Comparison of ENCODE assay signal across 8 mouse cellular contexts in the genomic region with DNA sequence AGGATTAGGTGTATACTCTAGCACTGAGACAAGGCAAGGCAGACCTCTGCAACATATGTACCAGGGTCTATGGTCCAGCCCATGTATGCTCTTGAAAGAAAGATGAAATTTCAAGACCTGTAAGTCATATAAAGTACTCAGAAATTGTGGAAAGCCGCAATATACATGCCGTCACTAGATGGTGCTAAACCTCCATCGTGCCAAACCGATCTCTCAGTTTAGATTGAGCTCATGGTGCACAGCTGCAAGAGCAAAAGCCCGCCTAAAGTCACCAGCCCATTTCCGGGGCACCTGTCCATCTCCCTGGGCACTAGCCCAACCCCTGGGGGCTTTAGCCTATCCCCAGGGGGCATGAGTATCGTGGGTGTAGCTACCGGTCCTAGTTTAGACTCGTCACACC. TPM values are rescaled to one million over a fixed set of nuclear protein-coding genes. Genes with fewer than 3 reads are reported as not detected.
DNase-seq lines count a peak whose midpoint lies in the region; ATAC-seq and TF ChIP-seq lines count a peak whose summit lies in the region.

No protein-coding gene starts in this region.

- peak; percentile 78 for TF ChIP-seq CTCF in stomach, postnatal 0 days (IDR thresholded peaks at IDR 0.05; ENCODE audit: low read depth)

- 27% methylated on average over 9 of the region's 9 CpGs for WGBS in stomach, postnatal 0 days

- H3K4me2 ChIP-seq in stomach, postnatal 0 days (replicated peaks; ENCODE audit: low read depth) = no peak overlapping the region

- H3K36me3 ChIP-seq in stomach, postnatal 0 days (ENCODE audit: control insufficient read depth, insufficient read depth, low read length) = no peaks in the 10 kb centered on the region

- H3K27me3 ChIP-seq in stomach, postnatal 0 days (ENCODE audit: control insufficient read depth, insufficient read depth, low read length) = no peaks in the 10 kb centered on the region

- peak; percentile 34 for DNase-seq in gastrocnemius, adult 18-20 months (ENCODE audit: low spot score)
- no peak for DNase-seq in gastrocnemius, adult 8-10 months (ENCODE audit: low spot score in 2 of 2)
- DNase-seq in CD4-positive helper T cell, adult 2 months (ENCODE audit: low read depth, low spot score) = peak; percentile 74
- DNase-seq in brain, adult 2 months (ENCODE audit: low read depth, low spot score) = peak; percentile 56
- peak; percentile 16 for DNase-seq in left cerebral cortex, adult 11 months (ENCODE audit: low spot score)
- DNase-seq in stomach, postnatal 0 days (ENCODE audit: low spot score) = peak; percentile 53

- ATAC-seq in granulocyte monocyte progenitor cell, adult 5-6 weeks (replicated peaks; ENCODE audit: poor library complexity, severe bottlenecking) = peak; percentile 94
- peak; percentile 89 for ATAC-seq in megakaryocyte-erythroid progenitor cell, adult 5-6 weeks (replicated peaks; ENCODE audit: low FRiP score, low TSS enrichment, poor library complexity, severe bottlenecking)
- ATAC-seq in stomach, postnatal 0 days (ENCODE audit: low FRiP score, low TSS enrichment) = no peak

- H3K9ac ChIP-seq in stomach, postnatal 0 days (ENCODE audit: low read length) = no peak overlapping the region

- no peaks in the 10 kb centered on the region for H3K9me3 ChIP-seq in stomach, postnatal 0 days (ENCODE audit: control insufficient read depth, low read length)

- TF ChIP-seq EP300 in stomach, postnatal 0 days (optimal IDR thresholded peaks at IDR 0.05) = no peak

- H3K4me1 ChIP-seq in stomach, postnatal 0 days (replicated peaks; ENCODE audit: control insufficient read depth, insufficient read depth) = no peaks in the 10 kb centered on the region

- no peak overlapping the region for H3K27ac ChIP-seq in stomach, postnatal 0 days (replicated peaks)

- no peak overlapping the region for H3K4me3 ChIP-seq in stomach, postnatal 0 days (ENCODE audit: low read depth, low read length)

RNA-seq across cellular contexts. Expression of gene Vmn1r234, which starts 5.8 kb away (rescaled TPM):
- not detected for total RNA-seq in gastrocnemius, adult 18-20 months (2021)
- not detected for total RNA-seq in gastrocnemius, adult 8-10 months (2022)
- not detected in 2 replicates for total RNA-seq in granulocyte monocyte progenitor cell, adult 5-6 weeks (2014; fragmentation: Nextera tagmentation)
- not detected in 2 replicates for total RNA-seq in granulocyte monocyte progenitor cell, adult 5-6 weeks (2017)
- total RNA-seq in megakaryocyte-erythroid progenitor cell, adult 5-6 weeks (2014; fragmentation: Nextera tagmentation) = not detected in 2 replicates
- total RNA-seq in megakaryocyte-erythroid progenitor cell, adult 5-6 weeks (2017) = not detected in 2 replicates
- 0.04 TPM in 1 of 2 replicates, not detected in the other for polyA plus RNA-seq in stomach, postnatal 0 days (2015; fragmentation: Nextera tagmentation; extraction: Ambion mirVana)

RNA-seq across cellular contexts. Expression of gene Vmn1r235, which starts 24.6 kb away (rescaled TPM):
- total RNA-seq in gastrocnemius, adult 18-20 months (2021) = not detected
- total RNA-seq in gastrocnemius, adult 8-10 months (2022) = not detected
- total RNA-seq in granulocyte monocyte progenitor cell, adult 5-6 weeks (2014; fragmentation: Nextera tagmentation) = not detected in 2 replicates
- not detected in 2 replicates for total RNA-seq in granulocyte monocyte progenitor cell, adult 5-6 weeks (2017)
- total RNA-seq in megakaryocyte-erythroid progenitor cell, adult 5-6 weeks (2014; fragmentation: Nextera tagmentation) = not detected in 2 replicates
- not detected in 2 replicates for total RNA-seq in megakaryocyte-erythroid progenitor cell, adult 5-6 weeks (2017)
- not detected in 2 replicates for polyA plus RNA-seq in stomach, postnatal 0 days (2015; fragmentation: Nextera tagmentation; extraction: Ambion mirVana)

RNA-seq across cellular contexts. Expression of gene Vmn1r236, which starts 51.1 kb away (rescaled TPM):
- not detected for total RNA-seq in gastrocnemius, adult 18-20 months (2021)
- not detected for total RNA-seq in gastrocnemius, adult 8-10 months (2022)
- total RNA-seq in granulocyte monocyte progenitor cell, adult 5-6 weeks (2014; fragmentation: Nextera tagmentation) = not detected in 2 replicates
- total RNA-seq in granulocyte monocyte progenitor cell, adult 5-6 weeks (2017) = not detected in 2 replicates
- not detected in 2 replicates for total RNA-seq in megakaryocyte-erythroid progenitor cell, adult 5-6 weeks (2014; fragmentation: Nextera tagmentation)
- total RNA-seq in megakaryocyte-erythroid progenitor cell, adult 5-6 weeks (2017) = not detected in 2 replicates
- polyA plus RNA-seq in stomach, postnatal 0 days (2015; fragmentation: Nextera tagmentation; extraction: Ambion mirVana) = not detected in 2 replicates

Comparison
In these comparisons a context has a peak if more than half of its experiments do, and no peak if none do; other contexts are left out.
1. DNase-seq: peak in gastrocnemius, adult 18-20 months (single experiment), CD4-positive helper T cell, adult 2 months (single experiment), brain, adult 2 months (single experiment), left cerebral cortex, adult 11 months (single experiment) and stomach, postnatal 0 days (single experiment); none in gastrocnemius, adult 8-10 months (0 of 2).